Comparison of ENCODE assay signal across 18 mouse cellular contexts in the genomic region with DNA sequence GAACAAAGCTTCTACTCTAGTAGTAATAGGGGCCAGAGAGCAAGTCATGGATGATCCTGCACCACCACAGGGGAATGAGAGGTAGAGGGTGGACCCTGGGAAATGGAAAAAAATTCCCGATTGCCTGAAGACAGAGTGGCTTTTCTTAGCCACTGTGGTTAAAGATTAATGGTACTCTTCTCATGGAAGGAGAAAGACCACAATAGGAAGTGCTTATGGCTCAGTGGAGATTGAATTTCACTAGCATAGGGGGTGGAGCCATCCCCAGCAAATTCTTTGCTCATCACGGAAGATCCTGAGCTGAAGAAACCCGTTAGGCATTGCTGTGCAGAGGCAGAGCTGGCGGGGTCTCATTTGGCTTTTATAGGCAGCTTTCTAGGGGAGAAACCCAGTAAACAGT.
DNase-seq lines count a peak whose midpoint lies in the region; ATAC-seq and TF ChIP-seq lines count a peak whose summit lies in the region.
"Had no signal": no experiment of that assay in that cellular context is flagged by ENCODE, and none has a peak within 500 bp of the region (broad histone marks: within the 10 kb centered on the region; RNA-seq: fewer than 3 reads in every experiment).

No protein-coding gene starts in this region.

- TF ChIP-seq POLR2A in limb, embryonic 14.5 days (IDR thresholded peaks at IDR 0.05; ENCODE audit: borderline replicate concordance, extremely low read depth, insufficient read depth, insufficient read length) = no peak

- WGBS in embryonic facial prominence, embryonic 12.5 days = 28% methylated on average over 4 of the region's 4 CpGs
- WGBS in embryonic facial prominence, embryonic 10.5 days = 41% methylated on average over 4 of the region's 4 CpGs
- WGBS in limb, embryonic 13.5 days = 21% methylated on average over 4 of the region's 4 CpGs
- 33% methylated on average over 4 of the region's 4 CpGs for WGBS in limb, embryonic 10.5 days
- 18% methylated on average over 4 of the region's 4 CpGs for WGBS in limb, embryonic 14.5 days

- H3K9me3 ChIP-seq in embryonic facial prominence, embryonic 12.5 days = no peaks in the 10 kb centered on the region
- no peaks in the 10 kb centered on the region for H3K9me3 ChIP-seq in embryonic facial prominence, embryonic 10.5 days
- H3K9me3 ChIP-seq in limb, embryonic 13.5 days = no peaks in the 10 kb centered on the region
- no peaks in the 10 kb centered on the region for H3K9me3 ChIP-seq in limb, embryonic 10.5 days (replicated peaks)
- no peaks in the 10 kb centered on the region for H3K9me3 ChIP-seq in limb, embryonic 14.5 days (ENCODE audit: control insufficient read depth, low read length)
- H3K9me3 ChIP-seq: limb, embryonic 15.5 days had no signal

- H3K4me3 ChIP-seq in embryonic facial prominence, embryonic 12.5 days = no peak overlapping the region
- H3K4me3 ChIP-seq in embryonic facial prominence, embryonic 10.5 days = no peak overlapping the region
- H3K4me3 ChIP-seq in limb, embryonic 13.5 days = no peak overlapping the region
- H3K4me3 ChIP-seq in limb, embryonic 10.5 days = no peak overlapping the region
- H3K4me3 ChIP-seq in limb, embryonic 14.5 days (replicated peaks; ENCODE audit: low read length) = no peak overlapping the region
- H3K4me3 ChIP-seq: limb, embryonic 15.5 days had no signal

- H3K4me1 ChIP-seq in embryonic facial prominence, embryonic 12.5 days = peaks cover 23% of the 10 kb centered on the region
- peaks cover 41% of the 10 kb centered on the region for H3K4me1 ChIP-seq in embryonic facial prominence, embryonic 10.5 days
- peaks cover 30% of the 10 kb centered on the region for H3K4me1 ChIP-seq in limb, embryonic 13.5 days
- H3K4me1 ChIP-seq in limb, embryonic 10.5 days = peaks cover 28% of the 10 kb centered on the region
- peaks cover 15% of the 10 kb centered on the region; the same call in 1 of the 2 replicates for H3K4me1 ChIP-seq in limb, embryonic 14.5 days (ENCODE audit: control insufficient read depth, insufficient read depth, low read length)

- 0 out of 2 replicates have a peak overlapping the region, but pooled peaks have one; percentile 19 for H3K27ac ChIP-seq in embryonic facial prominence, embryonic 12.5 days
- H3K27ac ChIP-seq in embryonic facial prominence, embryonic 10.5 days (replicated peaks) = no peak overlapping the region; the same call in 1 of the 2 replicates
- H3K27ac ChIP-seq in limb, embryonic 13.5 days = no peak overlapping the region
- H3K27ac ChIP-seq in limb, embryonic 10.5 days = no peak overlapping the region
- H3K27ac ChIP-seq in limb, embryonic 14.5 days (replicated peaks; ENCODE audit: low read depth, low read length) = no peak overlapping the region
- H3K27ac ChIP-seq: limb, embryonic 15.5 days had no signal

- H3K36me3 ChIP-seq in embryonic facial prominence, embryonic 12.5 days = no peaks in the 10 kb centered on the region
- H3K36me3 ChIP-seq in embryonic facial prominence, embryonic 10.5 days (replicated peaks) = no peaks in the 10 kb centered on the region
- H3K36me3 ChIP-seq in limb, embryonic 13.5 days = no peaks in the 10 kb centered on the region
- no peaks in the 10 kb centered on the region for H3K36me3 ChIP-seq in limb, embryonic 10.5 days
- no peaks in the 10 kb centered on the region for H3K36me3 ChIP-seq in limb, embryonic 14.5 days (ENCODE audit: control insufficient read depth, insufficient read depth, low read length)
- H3K36me3 ChIP-seq: limb, embryonic 15.5 days had no signal

- intact Hi-C loops in left cerebral cortex, postnatal 10 days (cut with DNase I) = no loop called here

- DNase-seq in embryonic facial prominence, embryonic 10.5 days (ENCODE audit: low spot score) = no peak
- DNase-seq in limb, embryonic 10.5 days (ENCODE audit: low spot score) = no peak
- peak; percentile 63 for DNase-seq in embryo, embryonic 10.5 days (ENCODE audit: low spot score)
- DNase-seq in limb, embryonic 14.5 days (ENCODE audit: low spot score) = peak; percentile 28
- DNase-seq in left cerebral cortex, postnatal 10 days (ENCODE audit: extremely low spot score in 1 of 2, low spot score in 2 of 2) = no peak
- no peak for DNase-seq in urinary bladder, postnatal 36 days (ENCODE audit: low spot score in 2 of 2)
- DNase-seq: adrenal gland, adult 2 months; cerebellum, adult 11 months; cerebellum, postnatal 36 days; gastrocnemius, postnatal 36 days; layer of hippocampus, adult 9-11 months; midbrain, embryonic 14.5 days had no signal

- H3K27me3 ChIP-seq in embryonic facial prominence, embryonic 12.5 days = no peaks in the 10 kb centered on the region
- H3K27me3 ChIP-seq in embryonic facial prominence, embryonic 10.5 days (replicated peaks; ENCODE audit: low read depth, poor library complexity, severe bottlenecking) = no peaks in the 10 kb centered on the region
- H3K27me3 ChIP-seq in limb, embryonic 13.5 days = no peaks in the 10 kb centered on the region; the same call in 1 of the 2 replicates
- no peaks in the 10 kb centered on the region for H3K27me3 ChIP-seq in limb, embryonic 10.5 days (ENCODE audit: low read depth, poor library complexity, severe bottlenecking)
- H3K27me3 ChIP-seq in limb, embryonic 14.5 days (ENCODE audit: control insufficient read depth, insufficient read depth, low read length) = no peaks in the 10 kb centered on the region
- H3K27me3 ChIP-seq: CH12.LX; limb, embryonic 15.5 days had no signal

- H3K4me2 ChIP-seq in embryonic facial prominence, embryonic 12.5 days (replicated peaks) = no peak overlapping the region
- no peak overlapping the region for H3K4me2 ChIP-seq in limb, embryonic 13.5 days (replicated peaks)
- H3K4me2 ChIP-seq in limb, embryonic 14.5 days (replicated peaks; ENCODE audit: low read depth, low read length, severe bottlenecking) = no peak overlapping the region
- H3K4me2 ChIP-seq: limb, embryonic 15.5 days had no signal

- H3K9ac ChIP-seq in embryonic facial prominence, embryonic 12.5 days = no peak overlapping the region
- H3K9ac ChIP-seq in limb, embryonic 13.5 days = no peak overlapping the region
- no peak overlapping the region for H3K9ac ChIP-seq in limb, embryonic 14.5 days (ENCODE audit: low read depth, low read length, severe bottlenecking)
- H3K9ac ChIP-seq: limb, embryonic 15.5 days had no signal

- ATAC-seq in embryonic facial prominence, embryonic 12.5 days (ENCODE audit: insufficient number of reproducible peaks, insufficient read depth, low FRiP score, low TSS enrichment) = peak; percentile 60; the same call in 1 of the 2 replicates
- ATAC-seq in limb, embryonic 13.5 days (ENCODE audit: low FRiP score, low read depth) = peak; percentile 38; the same call in 1 of the 2 replicates
- no peak for ATAC-seq in limb, embryonic 14.5 days (ENCODE audit: low FRiP score, low read depth)
- ATAC-seq: forebrain, embryonic 14.5 days; inflammation-experienced regulatory T-cells, adult 6 months had no signal

Comparison
In these comparisons a context has a peak if more than half of its experiments do, and no peak if none do; other contexts are left out.
1. DNase-seq: peak in embryo, embryonic 10.5 days (single experiment) and limb, embryonic 14.5 days (single experiment); none in embryonic facial prominence, embryonic 10.5 days (single experiment), limb, embryonic 10.5 days (single experiment), left cerebral cortex, postnatal 10 days (0 of 2) and urinary bladder, postnatal 36 days (0 of 2).